Mouse (Mus musculus) forebrain, embryonic 12.5 days (tissue): ENCODE data around the gene Nav2. TPM values are rescaled to one million over a fixed set of nuclear protein-coding genes. Genes with fewer than 3 reads are reported as not detected.

ENCODE experiments used
- ATAC-seq: fragments of 200-750 bp; cut with Nextera tagmentation; 2 replicates; pipeline ENCODE4 v1.8.0; 2017; ENCODE audit warnings: moderate TSS enrichment; ENCODE audit not compliant: low FRiP score
- H3K27ac ChIP-seq: fragments of 300-500 bp; sonication (generic); 2 replicates; pipeline ENCODE4 v1.5.1; 2016; ENCODE audit warnings: mild to moderate bottlenecking
- H3K27me3 ChIP-seq: fragments of 300-500 bp; sonication (generic); 2 replicates; pipeline ENCODE4 v1.6.1; 2016; ENCODE audit warnings: mild to moderate bottlenecking
- H3K36me3 ChIP-seq: fragments of 300-500 bp; sonication (generic); replicated peaks from 2 replicates; pipeline ENCODE4 v1.6.1; 2016; ENCODE audit warnings: mild to moderate bottlenecking
- H3K4me1 ChIP-seq: fragments of 300-500 bp; sonication (generic); 2 replicates; pipeline ENCODE4 v1.6.1; 2016
- H3K4me2 ChIP-seq: fragments of 300-500 bp; sonication (generic); 2 replicates; pipeline ENCODE4 v1.6.1; 2016; ENCODE audit warnings: mild to moderate bottlenecking, moderate library complexity
- H3K4me3 ChIP-seq: fragments of 300-500 bp; sonication (generic); replicated peaks from 2 replicates; pipeline ENCODE4 v1.5.1; 2016; ENCODE audit warnings: mild to moderate bottlenecking
- H3K9ac ChIP-seq: fragments of 300-500 bp; sonication (generic); 2 replicates; pipeline ENCODE4 v1.6.1; 2016; ENCODE audit warnings: mild to moderate bottlenecking
- H3K9me3 ChIP-seq: fragments of 300-500 bp; sonication (generic); 2 replicates; pipeline ENCODE4 v1.6.1; 2016
- WGBS: fragments of 180-500 bp; shearing (Covaris S2); methylation state at CpG from one replicate; pipeline ENCODE4 v1.1.7; 2016; 5-methylcytosine and 5-hydroxymethylcytosine counted together
- polyA plus RNA-seq: library from polyadenylated mRNA; unstranded; fragments of >200 nt; fragmentation: Nextera tagmentation; extraction: Ambion mirVana; gene quantifications from 2 replicates; pipeline ENCODE4 v1.2.1, GENCODE M21; 2016

The Nav2 gene
- polyA plus RNA-seq, 1 experiment from 2014 or later = 10.9 TPM

- Histone ChIP-seq H3K9ac (no peak overlapping the region), H3K9me3 (no peaks in the 10 kb centered on the region), H3K36me3 (no peaks in the 10 kb centered on the region), H3K4me1 (no peaks in the 10 kb centered on the region), H3K4me3 (no peak overlapping the region), H3K27me3 (no peaks in the 10 kb centered on the region), H3K4me2 (no peak overlapping the region), H3K27ac (no peak overlapping the region)
- 59% methylated on average over 10 of the region's 10 CpGs for WGBS
- ATAC-seq = 0 out of 2 replicates have a peak, but pooled peaks have one; percentile 53
Observed at GRCm38 (mm10) chr7:49467861-49468260, 559.3 kb downstream of the Nav2 start.

- no peak overlapping the region for H3K27ac ChIP-seq
- no peaks in the 10 kb centered on the region for H3K4me1 ChIP-seq
- no peaks in the 10 kb centered on the region for H3K36me3 ChIP-seq
- no peaks in the 10 kb centered on the region for H3K9me3 ChIP-seq
- 81% methylated on average over 8 of the region's 8 CpGs for WGBS
- H3K4me3 ChIP-seq = no peak overlapping the region
- H3K27me3 ChIP-seq = no peaks in the 10 kb centered on the region
- H3K4me2 ChIP-seq = no peak overlapping the region
- H3K9ac ChIP-seq = no peak overlapping the region
- no peak for ATAC-seq
Observed at GRCm38 (mm10) chr7:49468492-49469205, 560.1 kb downstream of the Nav2 start.

- Histone ChIP-seq H3K9me3 (no peaks in the 10 kb centered on the region), H3K27ac (no peak overlapping the region), H3K4me2 (no peak overlapping the region), H3K9ac (no peak overlapping the region), H3K4me1 (no peaks in the 10 kb centered on the region), H3K4me3 (no peak overlapping the region), H3K27me3 (no peaks in the 10 kb centered on the region), H3K36me3 (no peaks in the 10 kb centered on the region)
- 62% methylated on average over 3 of the region's 3 CpGs for WGBS
- ATAC-seq = no peak
Observed at GRCm38 (mm10) chr7:49471278-49471677, 562.8 kb downstream of the Nav2 start.

- Histone ChIP-seq H3K4me1 (peaks cover 3% of the 10 kb centered on the region; the same call in 1 of the 2 replicates), H3K4me3 (no peak overlapping the region), H3K27me3 (no peaks in the 10 kb centered on the region; the same call in 1 of the 2 replicates), H3K4me2 (no peak overlapping the region), H3K9ac (no peak overlapping the region), H3K27ac (no peak overlapping the region), H3K9me3 (no peaks in the 10 kb centered on the region), H3K36me3 (no peaks in the 10 kb centered on the region)
- 87% methylated on average over 6 of the region's 6 CpGs for WGBS
- no peak for ATAC-seq
Observed at GRCm38 (mm10) chr7:49475282-49475681, 566.8 kb downstream of the Nav2 start.

- ATAC-seq = no peak
- Histone ChIP-seq H3K4me1 (peaks cover 3% of the 10 kb centered on the region; the same call in 1 of the 2 replicates), H3K27ac (no peak overlapping the region), H3K36me3 (no peaks in the 10 kb centered on the region), H3K9ac (no peak overlapping the region), H3K9me3 (no peaks in the 10 kb centered on the region), H3K4me3 (no peak overlapping the region), H3K4me2 (no peak overlapping the region), H3K27me3 (no peaks in the 10 kb centered on the region; the same call in 1 of the 2 replicates)
- WGBS = 95% methylated on average over 8 of the region's 8 CpGs
Observed at GRCm38 (mm10) chr7:49476163-49476562, 567.6 kb downstream of the Nav2 start.

GRCm38 (mm10) chr7:49476666-49477065, 568.1 kb downstream of the Nav2 start:
- 64% methylated on average over 5 of the region's 5 CpGs for WGBS
- Histone ChIP-seq H3K27ac (no peak overlapping the region), H3K27me3 (no peaks in the 10 kb centered on the region; the same call in 1 of the 2 replicates), H3K4me2 (no peak overlapping the region), H3K9ac (no peak overlapping the region), H3K36me3 (no peaks in the 10 kb centered on the region), H3K9me3 (no peaks in the 10 kb centered on the region), H3K4me3 (no peak overlapping the region), H3K4me1 (peaks cover 3% of the 10 kb centered on the region; the same call in 1 of the 2 replicates)
- ATAC-seq = no peak

GRCm38 (mm10) chr7:49477076-49477975, 568.8 kb downstream of the Nav2 start:
- WGBS = 82% methylated on average over 9 of the region's 9 CpGs
- Histone ChIP-seq H3K9ac (no peak overlapping the region), H3K36me3 (no peaks in the 10 kb centered on the region), H3K4me3 (no peak overlapping the region), H3K4me1 (peaks cover 3% of the 10 kb centered on the region; the same call in 1 of the 2 replicates), H3K4me2 (no peak overlapping the region), H3K9me3 (no peaks in the 10 kb centered on the region), H3K27me3 (peaks cover 4% of the 10 kb centered on the region; the same call in 1 of the 2 replicates), H3K27ac (no peak overlapping the region)
- ATAC-seq = no peak

- Histone ChIP-seq H3K4me3 (no peak overlapping the region), H3K27ac (no peak overlapping the region), H3K36me3 (no peaks in the 10 kb centered on the region), H3K27me3 (peaks cover 8% of the 10 kb centered on the region), H3K4me2 (no peak overlapping the region), H3K9me3 (no peaks in the 10 kb centered on the region), H3K4me1 (peaks cover 3% of the 10 kb centered on the region; the same call in 1 of the 2 replicates), H3K9ac (no peak overlapping the region)
- WGBS = 68% methylated on average over 7 of the region's 7 CpGs
- ATAC-seq = no peak
Observed at GRCm38 (mm10) chr7:49477976-49478349, 569.4 kb downstream of the Nav2 start.

- H3K9ac ChIP-seq = no peak overlapping the region
- WGBS = 80% methylated on average over 4 of the region's 4 CpGs
Observed at GRCm38 (mm10) chr7:49478886-49479285, 570.4 kb downstream of the Nav2 start.

GRCm38 (mm10) chr7:49480962-49481361, 572.4 kb downstream of the Nav2 start:
- WGBS = 61% methylated on average over 8 of the region's 8 CpGs
- H3K36me3 ChIP-seq = no peaks in the 10 kb centered on the region
- no peak overlapping the region for H3K4me3 ChIP-seq
- no peak overlapping the region for H3K4me2 ChIP-seq
- H3K27ac ChIP-seq = no peak overlapping the region
- H3K27me3 ChIP-seq = peaks cover 26% of the 10 kb centered on the region
- peaks cover 25% of the 10 kb centered on the region for H3K4me1 ChIP-seq
- no peak for ATAC-seq
- no peak overlapping the region for H3K9ac ChIP-seq
- H3K9me3 ChIP-seq = no peaks in the 10 kb centered on the region

More at GRCm38 (mm10) chr7:49478886-49479285, 570.4 kb downstream of the Nav2 start:
- Histone ChIP-seq H3K36me3 (no peaks in the 10 kb centered on the region), H3K27ac (no peak overlapping the region), H3K4me3 (no peak overlapping the region), H3K4me1 (peaks cover 4% of the 10 kb centered on the region; the same call in 1 of the 2 replicates), H3K9me3 (no peaks in the 10 kb centered on the region), H3K27me3 (peaks cover 16% of the 10 kb centered on the region), H3K4me2 (no peak overlapping the region)
- no peak for ATAC-seq

GRCm38 (mm10) chr7:49484036-49484744, 575.7 kb downstream of the Nav2 start:
- H3K27ac ChIP-seq = 0 out of 2 replicates have a peak overlapping the region, but pooled peaks have one; percentile 43

More at GRCm38 (mm10) chr7:49484036-49484744, 575.7 kb downstream of the Nav2 start:
- peaks cover 51% of the 10 kb centered on the region for H3K27me3 ChIP-seq
- H3K4me3 ChIP-seq = no peak overlapping the region
- no peak overlapping the region for H3K4me2 ChIP-seq
- ATAC-seq = no peak
- H3K36me3 ChIP-seq = no peaks in the 10 kb centered on the region
- H3K9ac ChIP-seq = no peak overlapping the region
- peaks cover 24% of the 10 kb centered on the region for H3K4me1 ChIP-seq
- no peaks in the 10 kb centered on the region for H3K9me3 ChIP-seq
- WGBS = 10% methylated on average over 11 of the region's 11 CpGs
